Mouse (Mus musculus): ENCODE results near the gene Rhobtb3. TPM values are rescaled to one million over a fixed set of nuclear protein-coding genes. Genes with fewer than 3 reads are reported as not detected.

The Rhobtb3 gene
- polyA plus RNA-seq, 1 experiment from 2014 or later, result 27.4 TPM

DNA sequence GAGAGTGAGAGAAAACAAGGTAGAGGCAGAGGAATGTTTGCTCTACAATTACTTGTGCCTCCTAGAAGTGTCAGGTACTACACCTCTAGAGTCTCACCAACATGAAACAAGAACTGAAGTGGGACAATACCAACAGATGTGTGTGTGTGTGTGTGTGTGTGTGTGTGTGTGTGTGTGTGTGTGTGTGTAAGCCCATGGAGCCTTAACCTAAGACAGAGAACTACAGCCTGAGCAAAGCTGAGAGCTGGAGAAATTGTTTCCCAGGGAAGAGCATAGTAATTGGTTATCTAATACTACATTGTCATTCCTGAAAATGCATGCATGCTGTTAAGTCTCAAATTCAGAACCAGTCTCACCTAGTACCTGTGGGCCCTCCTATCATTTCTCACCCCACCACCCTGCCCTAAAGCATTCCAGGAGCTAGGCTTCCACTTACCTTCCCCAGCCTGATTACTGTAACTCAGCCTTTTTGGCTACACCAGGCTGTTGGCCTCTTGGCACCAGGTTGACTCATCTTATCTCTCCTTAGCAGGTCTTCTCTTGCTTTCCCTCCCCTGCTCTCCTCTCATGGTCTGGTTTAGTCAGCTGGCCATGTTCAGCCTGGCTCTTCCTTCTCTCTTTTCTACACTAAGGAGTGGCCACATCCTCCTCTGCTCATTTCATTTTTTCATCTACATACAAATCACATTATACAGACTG is 78.1 kb downstream of the Rhobtb3 start:
- Histone ChIP-seq H3K4me3 (no peak overlapping the region), H3K27ac (no peak overlapping the region), H3K4me1 (no peaks in the 10 kb centered on the region), H3K9me3 (no peaks in the 10 kb centered on the region), H3K36me3 (peaks cover 15% of the 10 kb centered on the region; the same call in 1 of the 2 replicates), H3K27me3 (ENCODE audit: insufficient read depth, poor library complexity, severe bottlenecking) (no peaks in the 10 kb centered on the region)
- DNase-seq (ENCODE audit: low spot score), result no peak

DNA sequence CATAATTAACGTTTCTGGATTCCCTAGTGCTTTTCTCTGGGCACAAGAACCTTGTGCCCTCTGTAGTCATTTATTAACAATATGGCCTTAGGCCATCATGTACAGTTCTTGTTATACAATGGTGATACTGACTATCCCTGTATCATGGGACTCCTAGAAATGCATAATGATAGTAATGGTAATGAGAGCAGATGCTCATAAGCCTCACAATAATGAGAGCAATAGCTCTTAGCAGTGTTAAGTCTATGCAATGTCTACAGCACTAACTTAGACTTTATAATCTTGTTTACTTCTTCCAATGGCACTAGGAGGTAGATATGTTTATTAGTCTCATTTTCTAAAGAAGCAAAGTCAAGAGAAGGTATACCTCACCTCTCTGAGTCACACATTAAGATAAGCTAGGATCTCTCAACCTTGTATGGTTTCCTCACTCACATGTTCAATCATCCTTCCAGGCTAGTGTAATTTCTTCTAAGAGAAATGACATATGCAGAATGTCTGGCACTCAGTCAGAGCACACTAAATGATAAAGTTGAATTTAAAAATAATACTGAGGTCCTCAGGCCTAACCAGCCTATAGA is 84.4 kb downstream of the Rhobtb3 start:
- WGBS, result 68% methylated on average over 1 of the region's 1 CpGs
- Histone ChIP-seq H3K4me1 (no peaks in the 10 kb centered on the region), H3K27me3 (ENCODE audit: insufficient read depth, poor library complexity, severe bottlenecking) (no peaks in the 10 kb centered on the region), H3K27ac (no peak overlapping the region), H3K4me3 (no peak overlapping the region), H3K36me3 (no peaks in the 10 kb centered on the region), H3K9me3 (no peaks in the 10 kb centered on the region)
- DNase-seq (ENCODE audit: low spot score), result no peak

DNA sequence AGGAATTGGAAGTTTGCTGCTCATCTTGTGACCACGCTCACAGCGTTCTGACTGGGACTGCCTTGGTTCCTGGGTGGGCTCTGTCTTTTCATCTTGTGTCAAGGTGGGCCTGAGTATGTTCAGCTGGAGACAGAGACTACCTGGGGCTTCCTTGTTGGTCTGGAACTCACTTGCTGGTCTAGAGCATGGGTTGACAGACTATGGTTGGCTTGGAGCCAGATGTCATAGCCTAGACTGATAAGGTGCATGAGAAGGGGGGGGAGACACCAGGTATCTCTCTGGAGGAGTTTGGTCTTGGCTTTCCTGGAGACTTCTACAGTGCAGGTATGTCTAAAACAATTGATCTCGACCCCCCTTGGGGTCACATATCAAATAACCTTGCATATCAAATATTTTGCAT is 90.6 kb downstream of the Rhobtb3 start:
- no peaks in the 10 kb centered on the region for H3K4me1 ChIP-seq
- no peak overlapping the region for H3K27ac ChIP-seq
- H3K36me3 ChIP-seq, result peaks cover 5% of the 10 kb centered on the region; the same call in 1 of the 2 replicates
- DNase-seq (ENCODE audit: low spot score), result no peak
- no peaks in the 10 kb centered on the region for H3K9me3 ChIP-seq
- H3K4me3 ChIP-seq, result no peak overlapping the region
- H3K27me3 ChIP-seq (ENCODE audit: insufficient read depth, poor library complexity, severe bottlenecking), result no peaks in the 10 kb centered on the region
- 92% methylated on average over 3 of the region's 3 CpGs for WGBS

DNA sequence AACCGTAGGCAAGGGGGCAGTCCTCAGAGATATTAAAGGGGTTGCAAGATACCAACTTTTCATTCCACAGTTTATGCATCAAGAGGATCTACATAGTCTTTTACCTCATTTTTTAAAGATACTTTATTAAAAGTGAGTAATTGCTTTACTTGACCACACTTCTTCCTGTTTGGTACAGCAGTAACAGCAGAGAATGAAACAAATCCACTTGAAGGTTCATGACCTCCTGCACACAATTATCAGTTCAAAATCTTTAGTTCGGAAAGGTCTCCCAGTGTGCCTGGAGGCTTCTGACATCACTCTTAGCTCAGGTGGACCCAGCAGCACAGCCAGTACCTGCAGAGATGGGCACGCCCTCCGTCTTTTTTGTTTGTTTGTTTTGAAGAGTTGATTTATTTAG is 91.7 kb downstream of the Rhobtb3 start:
- no peaks in the 10 kb centered on the region for H3K9me3 ChIP-seq
- DNase-seq (ENCODE audit: low spot score), result no peak
- WGBS, result 79% methylated on average over 4 of the region's 4 CpGs

DNA sequence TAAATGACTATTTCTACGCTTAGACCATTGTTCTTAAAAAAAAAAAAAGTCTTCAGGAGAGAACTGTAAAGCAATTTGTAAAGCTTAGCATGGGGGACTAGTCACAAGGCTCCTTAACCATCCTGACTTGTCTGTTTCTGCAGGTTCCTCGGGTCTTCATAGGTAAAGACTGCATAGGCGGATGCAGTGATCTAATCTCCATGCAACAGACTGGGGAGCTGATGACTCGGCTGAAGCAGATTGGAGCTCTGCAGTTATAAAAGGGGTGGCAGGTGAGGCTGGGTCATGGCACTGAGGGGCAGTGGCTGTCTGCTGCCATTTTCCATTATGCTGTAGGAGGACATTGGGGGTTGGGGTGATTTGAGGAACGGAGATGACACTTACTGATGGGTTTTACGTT is 96.7 kb downstream of the Rhobtb3 start:
- DNase-seq (ENCODE audit: low spot score), result no peak
- no peaks in the 10 kb centered on the region for H3K9me3 ChIP-seq
- H3K27me3 ChIP-seq (ENCODE audit: insufficient read depth, poor library complexity, severe bottlenecking), result no peaks in the 10 kb centered on the region
- peaks cover 14% of the 10 kb centered on the region; the same call in 1 of the 2 replicates for H3K36me3 ChIP-seq
- no peak overlapping the region for H3K27ac ChIP-seq
- WGBS, result 81% methylated on average over 6 of the region's 6 CpGs
- H3K4me1 ChIP-seq, result peaks cover 4% of the 10 kb centered on the region; the same call in 1 of the 2 replicates
- H3K4me3 ChIP-seq, result no peak overlapping the region

More for the DNA sequence above, 91.7 kb downstream of the Rhobtb3 start:
- no peaks in the 10 kb centered on the region for H3K4me1 ChIP-seq
- peaks cover 13% of the 10 kb centered on the region; the same call in 1 of the 2 replicates for H3K36me3 ChIP-seq
- no peak overlapping the region for H3K4me3 ChIP-seq
- H3K27me3 ChIP-seq (ENCODE audit: insufficient read depth, poor library complexity, severe bottlenecking), result no peaks in the 10 kb centered on the region
- no peak overlapping the region for H3K27ac ChIP-seq

DNA sequence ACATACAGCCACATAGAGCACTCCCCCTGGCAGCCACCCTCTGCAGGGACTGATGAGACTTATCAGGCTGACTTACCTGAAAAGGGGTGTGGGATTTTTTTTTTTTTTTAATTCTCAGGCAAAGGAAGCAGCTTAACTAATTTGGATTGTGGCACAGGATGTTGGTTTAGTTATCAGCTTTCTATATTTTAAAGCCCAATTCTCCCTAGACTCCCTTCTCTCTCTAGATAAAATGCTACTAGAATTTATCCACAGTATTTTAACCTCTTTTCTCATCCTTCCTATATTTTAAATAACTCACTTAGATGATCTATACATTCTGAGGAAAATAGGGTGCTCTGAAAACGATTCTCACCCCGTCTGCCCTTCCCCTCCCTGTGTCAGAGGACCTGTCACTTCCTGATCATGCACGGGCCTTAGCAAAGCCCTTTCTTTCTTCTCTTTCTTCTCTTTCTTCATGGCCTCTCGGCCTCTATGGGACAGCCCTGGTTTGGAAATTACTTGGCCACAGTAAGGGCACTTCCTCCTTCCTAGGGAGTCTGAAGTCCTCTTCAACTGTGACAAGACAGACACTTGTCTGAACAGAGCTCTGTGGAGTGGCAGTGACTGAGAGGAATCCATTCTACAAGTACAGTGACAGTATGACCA is 98.1 kb downstream of the Rhobtb3 start:
- DNase-seq (ENCODE audit: low spot score), result no peak
- Histone ChIP-seq H3K4me3 (no peak overlapping the region), H3K27me3 (ENCODE audit: insufficient read depth, poor library complexity, severe bottlenecking) (no peaks in the 10 kb centered on the region), H3K9me3 (no peaks in the 10 kb centered on the region), H3K4me1 (peaks cover 17% of the 10 kb centered on the region), H3K27ac (no peak overlapping the region), H3K36me3 (peaks cover 12% of the 10 kb centered on the region; the same call in 1 of the 2 replicates)
- WGBS, result 58% methylated on average over 4 of the region's 4 CpGs

DNA sequence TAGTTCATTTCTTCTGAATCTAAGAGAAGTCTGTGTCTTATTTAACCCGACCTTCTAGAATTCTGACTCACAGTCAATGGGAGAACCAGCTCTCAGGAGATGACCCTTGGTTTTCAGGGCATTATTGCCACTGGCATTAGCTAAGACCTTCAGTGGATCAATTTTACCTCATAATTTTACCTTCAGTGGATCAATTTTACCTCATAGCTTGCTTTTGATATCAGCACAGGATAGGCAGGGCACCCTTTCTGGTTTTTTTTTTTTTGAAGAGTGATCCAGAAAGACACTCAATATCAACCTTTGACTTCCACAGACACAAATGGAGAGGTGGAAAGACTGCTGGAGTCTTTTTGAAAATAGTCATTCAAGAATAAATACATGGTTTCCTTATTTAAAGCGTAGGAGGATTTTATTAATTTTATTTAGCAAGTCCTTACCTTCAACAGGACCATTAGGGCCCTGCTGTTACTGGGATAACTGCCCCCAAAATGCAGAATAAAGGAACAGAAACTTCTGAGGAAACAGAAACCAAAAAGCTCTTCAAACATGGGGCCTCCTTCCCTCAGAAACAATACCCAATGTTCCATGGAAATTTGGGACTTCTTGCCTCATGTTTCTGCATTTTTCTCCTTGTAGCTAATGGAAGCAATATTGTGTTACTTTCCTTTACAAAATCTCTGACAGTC is 98.7 kb downstream of the Rhobtb3 start:
- Histone ChIP-seq H3K4me1 (peaks cover 23% of the 10 kb centered on the region), H3K4me3 (no peak overlapping the region), H3K9me3 (no peaks in the 10 kb centered on the region), H3K27ac (no peak overlapping the region), H3K27me3 (ENCODE audit: insufficient read depth, poor library complexity, severe bottlenecking) (no peaks in the 10 kb centered on the region), H3K36me3 (peaks cover 10% of the 10 kb centered on the region; the same call in 1 of the 2 replicates)
- no peak for DNase-seq (ENCODE audit: low spot score)
- 93% methylated on average over 2 of the region's 2 CpGs for WGBS

DNA sequence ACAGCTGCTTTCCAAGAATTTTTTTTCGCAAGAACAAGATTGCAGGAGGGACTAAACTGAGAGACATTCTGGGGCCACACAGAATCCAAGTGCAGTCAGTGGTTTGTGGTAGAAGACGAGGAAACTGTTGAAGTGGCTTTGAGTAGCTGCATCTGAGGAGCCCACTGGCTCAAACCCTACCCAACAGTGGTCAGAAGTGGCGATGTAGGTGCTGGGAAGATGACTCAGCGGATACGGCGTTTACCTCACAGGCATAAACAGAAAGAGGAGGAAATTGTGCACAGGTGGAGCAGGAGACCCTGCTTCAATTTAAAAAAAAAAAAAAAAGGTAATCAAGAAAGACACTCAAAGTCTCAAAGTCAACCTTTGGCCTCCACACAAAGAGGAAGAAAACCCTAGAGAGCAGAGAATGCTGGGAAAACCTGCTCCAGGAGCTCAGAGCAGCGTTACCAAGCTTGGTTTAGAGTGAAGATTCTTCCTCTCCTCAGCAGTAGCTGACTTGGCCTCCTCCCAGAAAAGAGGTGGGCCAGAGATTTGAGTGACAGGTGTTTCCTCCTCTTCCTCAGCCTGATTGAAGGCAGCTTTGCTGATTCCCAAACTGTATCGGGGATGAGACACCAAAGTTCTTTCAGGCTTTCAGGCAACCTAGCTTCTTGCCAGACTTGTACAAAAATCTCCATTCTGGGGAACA is 99.6 kb downstream of the Rhobtb3 start:
- Histone ChIP-seq H3K4me3 (no peak overlapping the region), H3K27me3 (ENCODE audit: insufficient read depth, poor library complexity, severe bottlenecking) (no peaks in the 10 kb centered on the region), H3K9me3 (no peaks in the 10 kb centered on the region), H3K4me1 (peaks cover 28% of the 10 kb centered on the region), H3K27ac (no peak overlapping the region), H3K36me3 (peaks cover 8% of the 10 kb centered on the region; the same call in 1 of the 2 replicates)
- WGBS, result 81% methylated on average over 8 of the region's 8 CpGs
- DNase-seq (ENCODE audit: low spot score), result no peak

DNA sequence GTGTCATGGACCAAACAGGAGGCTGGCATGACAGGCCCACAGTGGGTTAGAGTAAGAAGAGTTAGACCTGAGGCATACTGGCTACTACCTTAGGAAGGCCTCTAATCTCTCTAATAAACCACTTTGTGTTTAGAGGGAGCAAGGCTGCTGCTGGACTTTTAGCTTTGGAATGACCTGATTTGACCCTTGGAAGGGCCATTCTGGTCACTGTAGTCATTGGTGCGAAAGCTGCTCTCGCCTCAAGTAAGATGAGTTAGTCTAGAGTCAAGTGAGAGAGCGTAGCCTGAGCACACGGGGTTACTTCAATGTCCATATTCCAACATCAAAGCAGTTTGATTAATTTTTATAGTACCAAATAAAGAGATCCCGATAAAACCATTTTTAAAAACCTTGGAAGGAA is 100.4 kb downstream of the Rhobtb3 start:
- H3K27me3 ChIP-seq (ENCODE audit: insufficient read depth, poor library complexity, severe bottlenecking), result no peaks in the 10 kb centered on the region
- no peak overlapping the region for H3K27ac ChIP-seq
- WGBS, result 95% methylated on average over 5 of the region's 5 CpGs
- DNase-seq (ENCODE audit: low spot score), result no peak
- peaks cover 29% of the 10 kb centered on the region for H3K4me1 ChIP-seq
- H3K36me3 ChIP-seq, result peaks cover 8% of the 10 kb centered on the region; the same call in 1 of the 2 replicates
- no peak overlapping the region for H3K4me3 ChIP-seq
- no peaks in the 10 kb centered on the region for H3K9me3 ChIP-seq

DNA sequence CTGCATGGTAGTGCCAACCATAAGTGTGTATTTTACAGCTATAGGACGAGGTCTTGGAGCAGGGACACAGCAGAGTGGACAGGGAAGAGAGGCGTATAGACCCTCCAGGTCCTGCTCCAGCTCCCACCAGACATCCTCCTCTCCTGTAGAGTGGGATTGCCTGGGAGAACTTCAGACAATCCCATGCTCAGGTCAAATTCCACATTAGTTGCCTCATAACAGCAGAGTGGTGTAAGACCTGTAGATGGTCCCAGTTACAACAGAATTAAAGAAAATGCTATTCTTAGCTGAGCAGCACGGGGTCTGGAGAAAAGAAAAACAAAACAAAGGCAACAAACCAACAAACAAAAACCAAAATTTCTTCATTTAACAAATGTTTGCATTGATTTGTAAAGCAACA is 101.8 kb downstream of the Rhobtb3 start:
- Histone ChIP-seq H3K4me3 (no peak overlapping the region), H3K9me3 (no peaks in the 10 kb centered on the region), H3K27me3 (ENCODE audit: insufficient read depth, poor library complexity, severe bottlenecking) (no peaks in the 10 kb centered on the region), H3K36me3 (0 out of 2 replicates have a peak, but pooled peaks cover under 1% of the 10 kb centered on the region), H3K27ac (no peak overlapping the region), H3K4me1 (peaks cover 29% of the 10 kb centered on the region)
- 73% methylated on average over 3 of the region's 3 CpGs for WGBS
- DNase-seq (ENCODE audit: low spot score), result no peak

DNA sequence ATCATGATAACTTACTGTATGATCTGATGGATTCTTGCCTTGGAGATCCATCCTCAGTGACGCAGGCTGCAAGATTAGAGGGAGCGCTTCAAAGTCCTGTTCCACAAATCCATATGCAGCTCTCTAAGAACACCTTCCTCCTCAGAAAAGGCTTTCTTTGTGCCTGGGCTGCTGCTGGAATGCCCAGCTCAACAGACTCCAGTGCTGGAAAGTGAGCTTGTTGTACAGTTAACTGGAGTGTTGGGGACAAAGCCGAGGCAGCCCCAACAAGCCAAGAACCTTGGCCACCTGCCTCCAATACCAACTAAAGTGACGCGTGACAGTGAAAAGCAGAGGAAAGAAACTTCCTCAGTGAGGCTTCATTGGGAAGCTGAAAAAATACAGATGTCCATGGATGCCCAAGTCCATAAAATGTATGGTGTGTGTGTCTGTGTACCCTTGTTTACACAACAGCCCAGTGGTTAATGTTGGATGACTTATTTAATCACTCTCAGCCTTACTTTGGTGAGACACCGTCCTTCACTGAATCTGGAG is 102.9 kb downstream of the Rhobtb3 start:
- WGBS, result 51% methylated on average over 6 of the region's 6 CpGs
- Histone ChIP-seq H3K27ac (peak overlapping the region; percentile 84; the same call in 1 of the 2 replicates), H3K36me3 (no peaks in the 10 kb centered on the region), H3K9me3 (no peaks in the 10 kb centered on the region), H3K4me3 (peak overlapping the region; percentile 67), H3K27me3 (ENCODE audit: insufficient read depth, poor library complexity, severe bottlenecking) (no peaks in the 10 kb centered on the region), H3K4me1 (peaks cover 29% of the 10 kb centered on the region)
- DNase-seq (ENCODE audit: low spot score), result no peak
